Mouse (Mus musculus) liver, postnatal 0 days (tissue): ENCODE results near the gene Rsph6a.

ENCODE experiments used
- CTCF ChIP-seq: sonication (generic); IDR thresholded peaks from 2 replicates; pipeline ENCODE4 v1.5.1; 2016; ENCODE audit warnings: antibody characterized with exemption, low read depth
- EP300 ChIP-seq: IDR thresholded peaks from 2 replicates; pipeline ENCODE4 v1.6.1; 2016; ENCODE audit warnings: antibody characterized with exemption, low read depth, mild to moderate bottlenecking

GRCm38 (mm10) chr7:19094471-19094825, 40.0 kb downstream of the Rsph6a start, which contains the start of gene Six5:
- TF ChIP-seq EP300, result no peak
- TF ChIP-seq CTCF, result no peak
